Mouse (Mus musculus) midbrain, embryonic 15.5 days (tissue): ENCODE data around the gene Trappc6a. TPM values are rescaled to one million over a fixed set of nuclear protein-coding genes. Genes with fewer than 3 reads are reported as not detected.
A peak's percentile ranks its signal among the peaks of the same experiment; 100 is the strongest.

Source experiments
- ATAC-seq: fragments of 200-750 bp; cut with Nextera tagmentation; replicated peaks from 2 replicates; pipeline ENCODE4 v1.8.0; 2017; ENCODE audit warnings: moderate TSS enrichment
- H3K27ac ChIP-seq: fragments of 300-500 bp; sonication (generic); 2 replicates; pipeline ENCODE4 v1.5.1; 2015; ENCODE audit warnings: mild to moderate bottlenecking, inconsistent platforms
- H3K27me3 ChIP-seq: fragments of 300-500 bp; sonication (generic); replicated peaks from 2 replicates; pipeline ENCODE4 v1.6.1; 2015; ENCODE audit warnings: inconsistent platforms
- H3K36me3 ChIP-seq: fragments of 300-500 bp; sonication (generic); replicated peaks from 2 replicates; pipeline ENCODE4 v1.6.1; 2015; ENCODE audit warnings: inconsistent platforms
- H3K4me1 ChIP-seq: fragments of 300-500 bp; sonication (generic); 2 replicates; pipeline ENCODE4 v1.6.1; 2015; ENCODE audit warnings: inconsistent platforms
- H3K4me2 ChIP-seq: fragments of 300-500 bp; sonication (generic); 2 replicates; pipeline ENCODE4 v1.6.1; 2015; ENCODE audit warnings: inconsistent platforms, mild to moderate bottlenecking, moderate library complexity
- H3K4me3 ChIP-seq: fragments of 300-500 bp; sonication (generic); 2 replicates; pipeline ENCODE4 v1.5.1; 2015; ENCODE audit warnings: mild to moderate bottlenecking, inconsistent platforms
- H3K9ac ChIP-seq: fragments of 300-500 bp; sonication (generic); 2 replicates; pipeline ENCODE4 v1.6.1; 2015; ENCODE audit warnings: mild to moderate bottlenecking, inconsistent platforms
- H3K9me3 ChIP-seq: fragments of 300-500 bp; sonication (generic); 2 replicates; pipeline ENCODE4 v1.6.1; 2016; ENCODE audit warnings: inconsistent platforms
- WGBS: fragments of 180-500 bp; shearing (Covaris S2); methylation state at CpG from one replicate; pipeline ENCODE4 v1.1.7; 2015; ENCODE audit warnings: mixed read lengths; 5-methylcytosine and 5-hydroxymethylcytosine counted together
- polyA plus RNA-seq: library from polyadenylated mRNA; unstranded; fragments of >200 nt; fragmentation: Nextera tagmentation; extraction: Ambion mirVana; gene quantifications from 2 replicates; pipeline ENCODE4 v1.2.1, GENCODE M21; 2015

Gene Trappc6a
- polyA plus RNA-seq, 1 experiment from 2014 or later: 38.3 TPM

DNA sequence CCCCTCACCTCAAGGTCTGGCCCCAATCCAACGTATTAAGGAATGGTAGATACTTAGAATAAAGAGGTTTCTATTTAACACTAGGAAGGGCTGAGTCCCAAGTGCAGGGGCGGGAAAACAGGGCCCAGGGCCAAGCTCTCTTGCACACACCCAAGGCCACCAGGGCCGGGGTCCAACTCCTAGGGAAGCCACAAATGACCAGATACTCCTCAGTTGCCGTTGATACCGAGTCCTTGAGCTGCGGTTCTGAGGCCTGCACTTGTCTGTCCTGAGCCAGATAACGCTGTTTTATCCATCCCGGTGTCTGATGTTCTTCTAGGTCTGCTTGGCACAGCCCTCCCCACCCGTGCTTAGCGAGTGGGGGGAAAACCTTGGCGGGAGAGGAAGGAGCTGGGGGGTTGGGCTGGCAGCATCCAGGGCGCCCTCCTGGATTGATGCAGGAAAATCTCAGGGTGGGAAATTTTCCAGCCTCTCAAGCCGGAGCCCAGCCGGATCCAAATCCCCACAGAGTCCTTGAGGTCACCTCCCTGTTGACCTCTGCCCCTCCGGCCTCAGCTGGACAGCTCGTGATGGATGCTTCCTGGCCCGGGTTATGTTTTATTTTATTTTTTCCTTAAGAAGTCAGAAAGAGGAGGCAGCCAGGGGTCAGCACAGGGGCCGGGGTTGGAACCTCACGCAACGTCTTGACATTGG lies 12.5 kb upstream of the Trappc6a start:
- Histone ChIP-seq H3K27ac (no peak overlapping the region), H3K4me2 (no peak overlapping the region), H3K4me3 (no peak overlapping the region), H3K9me3 (no peaks in the 10 kb centered on the region), H3K4me1 (peaks cover 5% of the 10 kb centered on the region; the same call in 1 of the 2 replicates), H3K36me3 (no peaks in the 10 kb centered on the region), H3K27me3 (peaks cover 25% of the 10 kb centered on the region), H3K9ac (no peak overlapping the region)
- 80% methylated on average over 20 of the region's 20 CpGs for WGBS
- ATAC-seq: no peak

DNA sequence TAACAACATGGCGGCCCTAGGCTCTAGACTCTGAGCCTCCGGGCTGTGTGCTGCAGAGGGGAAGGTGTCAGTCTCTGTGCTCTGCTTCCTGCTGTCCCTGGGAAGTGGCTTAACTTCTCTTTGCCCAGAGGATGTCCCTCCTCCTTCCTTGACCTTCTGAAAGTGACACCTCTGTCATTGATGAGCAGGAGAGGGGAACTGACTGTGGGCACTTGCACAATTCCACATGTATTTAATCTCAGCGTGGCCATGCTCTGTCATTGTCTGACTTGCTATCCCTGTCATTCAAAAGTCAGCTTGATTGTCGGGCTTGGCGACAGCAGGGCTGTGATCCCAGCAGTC lies 12.0 kb upstream of the Trappc6a start:
- no peak for ATAC-seq
- Histone ChIP-seq H3K27me3 (peaks cover 20% of the 10 kb centered on the region), H3K4me1 (peaks cover 5% of the 10 kb centered on the region; the same call in 1 of the 2 replicates), H3K36me3 (no peaks in the 10 kb centered on the region), H3K4me2 (no peak overlapping the region), H3K9me3 (no peaks in the 10 kb centered on the region), H3K4me3 (no peak overlapping the region), H3K27ac (no peak overlapping the region), H3K9ac (no peak overlapping the region)
- 53% methylated on average over 5 of the region's 5 CpGs for WGBS

DNA sequence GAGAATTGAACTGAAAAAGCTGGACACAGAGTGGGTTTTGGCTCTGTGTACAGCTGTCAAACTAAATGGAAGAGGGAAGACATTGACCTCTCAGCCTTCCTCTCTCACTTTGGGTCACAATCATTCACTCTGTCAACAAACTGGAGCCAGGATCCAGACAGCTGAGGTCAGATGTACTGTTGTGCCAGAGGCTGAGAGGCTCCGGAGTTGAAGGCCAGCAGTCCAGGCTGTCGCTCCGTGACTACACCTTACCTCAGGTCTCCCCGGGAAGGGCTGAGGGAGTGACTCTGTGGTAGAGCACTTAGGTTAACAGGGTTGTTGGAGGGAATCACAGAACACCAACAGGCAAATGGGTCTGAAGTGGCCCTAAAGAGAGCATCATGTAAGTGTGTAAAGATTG lies 9.9 kb upstream of the Trappc6a start:
- H3K36me3 ChIP-seq: no peaks in the 10 kb centered on the region
- ATAC-seq: no peak
- no peaks in the 10 kb centered on the region for H3K9me3 ChIP-seq

DNA sequence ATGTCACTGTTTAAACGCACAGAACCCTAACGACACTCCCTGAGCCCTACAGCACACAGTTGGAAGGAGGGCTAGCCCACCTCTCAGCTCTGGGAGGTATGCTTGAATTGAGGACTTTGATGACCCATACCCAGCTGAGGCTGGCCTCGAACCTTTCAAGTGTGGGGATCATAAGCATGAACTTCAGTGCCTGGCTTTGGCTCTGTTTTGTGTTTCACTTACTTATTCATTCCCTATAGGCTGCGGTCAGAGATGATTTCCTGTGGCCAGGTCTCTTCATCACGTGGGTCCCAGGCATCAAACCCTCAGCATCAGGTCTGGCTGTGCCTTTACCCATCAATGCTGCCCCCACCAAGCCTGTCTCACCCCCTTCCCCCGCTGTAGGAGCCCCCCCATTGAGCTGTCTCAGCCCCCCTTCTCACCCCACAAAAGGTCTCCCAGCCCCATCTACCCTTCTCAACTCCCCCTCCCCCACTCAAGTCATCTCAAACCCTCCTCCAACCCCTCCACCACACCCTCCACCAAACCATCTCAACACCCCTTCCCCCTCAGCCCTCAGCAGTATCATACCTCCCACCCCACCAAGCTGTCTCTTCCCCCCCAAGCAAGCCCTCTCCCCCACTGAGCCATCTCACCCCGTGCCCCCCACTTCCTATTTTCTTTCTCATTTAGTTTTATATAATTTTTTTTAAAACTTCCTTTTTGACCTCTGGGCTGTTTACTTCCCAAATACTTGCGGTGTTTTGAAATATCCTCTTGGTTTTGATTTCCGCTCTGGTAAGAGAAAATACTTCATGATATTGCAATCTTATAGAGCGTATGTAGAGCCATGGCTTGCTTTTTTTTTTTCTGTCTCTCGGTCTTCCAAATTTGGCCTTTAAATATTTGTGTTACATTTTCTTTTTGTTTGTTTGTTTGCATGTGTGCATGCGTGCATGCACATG lies 7.5 kb upstream of the Trappc6a start:
- no peak for ATAC-seq
- Histone ChIP-seq H3K36me3 (no peaks in the 10 kb centered on the region), H3K9me3 (no peaks in the 10 kb centered on the region), H3K27me3 (no peaks in the 10 kb centered on the region), H3K4me3 (no peak overlapping the region), H3K27ac (no peak overlapping the region), H3K4me1 (no peaks in the 10 kb centered on the region), H3K4me2 (no peak overlapping the region), H3K9ac (no peak overlapping the region)
- WGBS: 78% methylated on average over 12 of the region's 12 CpGs

More for the DNA sequence above, 9.9 kb upstream of the Trappc6a start:
- Histone ChIP-seq H3K4me3 (no peak overlapping the region), H3K27me3 (0 out of 2 replicates have a peak, but pooled peaks cover 6% of the 10 kb centered on the region), H3K4me1 (no peaks in the 10 kb centered on the region), H3K9ac (no peak overlapping the region), H3K4me2 (no peak overlapping the region), H3K27ac (no peak overlapping the region)
- WGBS: 90% methylated on average over 4 of the region's 4 CpGs

DNA sequence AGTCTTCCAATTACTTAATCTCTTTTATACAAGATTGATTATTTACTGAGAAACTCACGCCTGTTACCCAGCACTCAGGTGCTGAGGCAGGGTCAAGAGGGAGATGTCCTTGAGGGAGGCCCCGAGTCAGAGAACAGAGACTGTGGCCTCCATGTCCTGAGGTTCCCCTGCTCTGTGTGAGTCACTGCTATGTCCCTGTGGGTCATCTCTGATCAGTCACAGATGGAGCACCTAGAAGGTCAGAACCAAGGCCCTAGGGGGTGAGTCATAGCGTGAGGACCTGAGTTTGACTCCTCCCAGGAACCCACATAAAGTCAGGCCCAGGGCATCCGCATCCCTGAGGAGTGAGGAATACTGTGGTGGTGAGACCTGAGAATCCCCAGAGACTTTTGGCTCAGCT lies 6.5 kb upstream of the Trappc6a start:
- H3K9me3 ChIP-seq: no peaks in the 10 kb centered on the region
- no peaks in the 10 kb centered on the region for H3K36me3 ChIP-seq
- H3K27me3 ChIP-seq: no peaks in the 10 kb centered on the region
- no peak overlapping the region for H3K27ac ChIP-seq
- H3K4me1 ChIP-seq: peaks cover 7% of the 10 kb centered on the region; the same call in 1 of the 2 replicates
- H3K9ac ChIP-seq: no peak overlapping the region
- WGBS: 79% methylated on average over 4 of the region's 4 CpGs
- H3K4me2 ChIP-seq: no peak overlapping the region
- no peak for ATAC-seq
- H3K4me3 ChIP-seq: no peak overlapping the region

DNA sequence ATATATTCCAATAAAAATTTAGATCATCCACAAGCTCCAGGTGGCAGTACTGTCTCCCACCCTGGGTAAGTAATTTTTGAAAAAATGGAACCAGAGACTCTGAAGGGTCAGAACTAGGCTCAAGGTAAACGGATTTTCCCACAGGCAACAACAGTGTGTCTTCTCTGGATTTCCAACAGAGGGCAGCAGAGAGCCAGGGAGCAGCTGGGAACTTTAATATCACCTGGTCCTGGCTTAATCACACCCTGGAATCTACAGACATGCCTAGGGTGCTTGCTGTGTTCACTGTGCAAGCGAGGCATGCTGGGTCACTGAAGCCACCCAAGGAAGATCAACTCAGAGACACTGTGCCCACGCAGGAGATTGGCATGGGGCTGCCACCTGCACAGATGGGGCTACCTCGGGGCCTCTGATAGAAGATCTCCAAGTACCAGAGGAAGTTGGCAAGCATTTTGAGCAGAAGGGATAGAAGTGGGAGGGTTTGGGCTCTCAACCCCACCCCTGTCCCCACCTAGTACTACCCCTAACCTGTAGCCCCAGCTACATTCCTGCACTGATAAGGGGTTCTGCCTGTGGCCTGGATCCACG lies 4.6 kb upstream of the Trappc6a start:
- no peak overlapping the region for H3K27ac ChIP-seq
- H3K9ac ChIP-seq: no peak overlapping the region
- no peaks in the 10 kb centered on the region for H3K36me3 ChIP-seq
- H3K4me1 ChIP-seq: peaks cover 16% of the 10 kb centered on the region
- no peak overlapping the region for H3K4me3 ChIP-seq
- no peaks in the 10 kb centered on the region for H3K9me3 ChIP-seq
- no peak overlapping the region for H3K4me2 ChIP-seq
- 41% methylated on average over 5 of the region's 5 CpGs for WGBS
- no peaks in the 10 kb centered on the region for H3K27me3 ChIP-seq
- no peak for ATAC-seq

DNA sequence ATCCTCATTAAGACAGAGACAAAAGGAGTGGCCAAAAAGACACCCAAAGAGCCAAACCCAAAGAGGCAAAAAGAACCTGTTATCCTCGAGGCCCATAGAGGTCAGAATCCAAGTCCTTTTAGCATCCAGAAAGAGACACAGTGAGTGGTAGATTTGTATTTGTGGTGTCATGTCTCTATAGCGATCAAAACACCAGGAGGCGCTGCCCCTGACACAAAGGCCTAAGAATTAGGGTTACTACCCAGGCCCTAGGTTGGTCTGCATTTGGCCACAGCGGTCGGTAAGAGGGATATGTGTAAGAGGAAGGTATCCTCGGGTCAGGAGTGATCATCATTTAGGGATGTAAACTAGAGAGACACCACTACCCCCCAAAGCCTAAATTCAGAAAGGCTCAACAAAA lies 1.9 kb upstream of the Trappc6a start:
- 19% methylated on average over 6 of the region's 6 CpGs for WGBS
- no peaks in the 10 kb centered on the region for H3K36me3 ChIP-seq
- ATAC-seq: no peak
- H3K9ac ChIP-seq: no peak overlapping the region
- H3K4me1 ChIP-seq: peaks cover 25% of the 10 kb centered on the region
- no peaks in the 10 kb centered on the region for H3K9me3 ChIP-seq
- H3K4me3 ChIP-seq: peak overlapping the region; percentile 77
- H3K4me2 ChIP-seq: peak overlapping the region; percentile 74
- H3K27ac ChIP-seq: no peak overlapping the region
- H3K27me3 ChIP-seq: no peaks in the 10 kb centered on the region

DNA sequence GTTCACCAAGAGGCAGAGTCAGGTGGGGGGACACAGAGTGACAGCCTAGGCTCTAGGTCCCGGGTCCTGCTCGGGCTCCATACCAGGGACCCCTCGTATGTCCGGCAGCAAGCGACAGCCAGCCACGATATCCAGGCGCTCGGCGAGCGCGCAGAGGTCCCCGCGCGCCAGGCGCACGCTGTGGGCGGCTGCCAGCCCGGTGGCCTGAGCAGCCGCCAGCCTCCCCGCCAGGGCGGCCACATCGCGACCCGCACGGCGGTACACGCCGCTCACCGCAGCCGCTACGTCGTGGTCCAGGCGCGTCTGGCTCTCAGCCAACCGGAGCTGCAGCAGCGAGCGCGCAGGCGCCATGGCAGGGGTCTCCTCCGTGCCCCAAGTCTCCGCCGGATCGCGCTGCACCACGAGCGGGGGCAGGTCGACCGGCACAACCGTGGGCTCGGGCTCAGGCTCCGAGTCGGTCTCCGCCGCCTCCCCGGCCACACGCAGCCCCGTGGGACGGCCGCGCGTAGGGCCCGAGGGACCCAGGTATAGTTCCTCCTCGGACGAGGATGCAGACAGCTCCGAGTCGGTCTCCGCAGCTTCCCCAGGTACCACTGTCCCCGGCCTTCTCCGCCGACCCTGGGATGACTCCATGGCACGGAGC lies 1.1 kb upstream of the Trappc6a start:
- H3K36me3 ChIP-seq: no peaks in the 10 kb centered on the region
- under 1% methylated on average over 71 of the region's 71 CpGs for WGBS
- peak overlapping the region; percentile 77 for H3K4me3 ChIP-seq
- H3K9ac ChIP-seq: peak overlapping the region; percentile 51
- peaks cover 25% of the 10 kb centered on the region for H3K4me1 ChIP-seq
- H3K27me3 ChIP-seq: no peaks in the 10 kb centered on the region
- peak overlapping the region; percentile 80 for H3K27ac ChIP-seq
- no peaks in the 10 kb centered on the region for H3K9me3 ChIP-seq
- peak overlapping the region; percentile 74 for H3K4me2 ChIP-seq
- peak; percentile 31 for ATAC-seq

DNA sequence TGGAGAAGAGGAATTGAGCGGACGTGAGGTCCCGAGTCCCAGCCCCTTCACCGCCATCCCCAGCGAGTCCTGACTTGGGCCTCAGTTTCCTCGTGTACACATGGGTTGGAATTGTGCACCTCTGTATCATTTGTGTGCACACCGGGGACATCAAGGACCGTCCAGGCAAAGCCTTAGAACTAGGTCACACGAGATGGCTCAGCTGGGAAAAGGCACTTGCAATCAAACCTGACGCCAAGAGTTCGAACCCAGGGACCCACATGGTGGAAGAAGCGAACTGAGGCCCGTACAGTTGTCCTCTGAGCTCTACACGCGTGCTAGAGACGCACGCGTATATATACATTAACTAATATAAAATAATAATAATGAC lies 598 bp upstream of the Trappc6a start:
- H3K4me1 ChIP-seq: peaks cover 25% of the 10 kb centered on the region
- 4% methylated on average over 18 of the region's 18 CpGs for WGBS
- H3K36me3 ChIP-seq: no peaks in the 10 kb centered on the region

DNA sequence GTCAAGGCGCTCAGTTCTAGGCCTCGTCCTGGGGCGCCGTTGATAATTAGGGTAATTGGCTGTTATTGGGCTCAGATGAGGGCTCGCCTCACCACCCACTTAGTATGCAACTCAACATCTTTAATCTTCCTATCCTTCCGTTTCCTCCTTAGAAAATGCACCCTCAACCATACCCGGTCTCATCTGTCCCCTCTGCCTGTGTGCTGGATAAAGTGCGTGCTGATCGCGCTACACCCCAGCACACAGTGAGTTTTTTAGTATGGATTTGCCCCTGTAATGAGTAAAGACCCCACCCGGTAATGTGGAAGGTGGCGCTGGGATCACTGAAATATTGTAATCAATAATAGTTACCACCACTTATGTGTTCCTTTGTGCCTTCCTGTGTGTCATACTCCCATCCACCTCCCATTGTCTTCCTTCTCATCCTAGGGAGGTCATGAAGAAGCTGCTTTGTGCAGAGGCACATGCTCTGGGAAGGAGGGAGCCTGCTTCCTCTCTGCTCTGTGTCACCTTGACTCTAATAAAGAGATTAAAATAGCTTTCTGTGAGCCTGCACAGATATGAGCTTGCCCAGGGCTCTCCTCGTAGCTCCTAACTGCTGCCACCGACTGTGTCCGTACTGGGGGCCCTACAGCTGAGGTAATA lies 851 bp downstream of the Trappc6a start:
- peak overlapping the region; percentile 80 for H3K27ac ChIP-seq

More for the DNA sequence above, 598 bp upstream of the Trappc6a start:
- Histone ChIP-seq H3K9me3 (no peaks in the 10 kb centered on the region), H3K27me3 (no peaks in the 10 kb centered on the region), H3K27ac (peak overlapping the region; percentile 80), H3K9ac (peak overlapping the region; percentile 51), H3K4me2 (peak overlapping the region; percentile 74), H3K4me3 (peak overlapping the region; percentile 77)
- no peak for ATAC-seq

DNA sequence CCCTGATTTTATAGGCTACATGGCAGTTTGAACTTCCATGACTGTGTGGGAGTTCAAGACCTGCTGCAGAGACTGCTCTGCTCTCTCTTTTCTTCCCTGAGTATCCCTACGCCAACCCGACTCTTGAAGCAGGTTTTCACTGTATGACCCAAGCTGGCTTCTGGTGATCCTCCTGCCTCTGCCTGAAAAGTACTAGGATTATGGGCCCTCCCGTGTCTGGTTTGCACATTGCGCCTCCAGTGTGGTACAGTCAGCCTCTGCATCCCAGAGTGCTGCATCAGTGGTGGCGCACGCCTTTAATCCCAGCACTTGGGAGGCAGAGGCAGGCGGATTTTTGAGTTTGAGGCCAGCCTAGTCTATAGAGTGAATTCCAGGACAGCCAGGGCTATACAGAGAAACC lies 1.6 kb downstream of the Trappc6a start:
- WGBS: 94% methylated on average over 7 of the region's 7 CpGs
- no peaks in the 10 kb centered on the region for H3K36me3 ChIP-seq
- peak overlapping the region; percentile 74 for H3K4me2 ChIP-seq
- peaks cover 25% of the 10 kb centered on the region for H3K4me1 ChIP-seq
- no peaks in the 10 kb centered on the region for H3K27me3 ChIP-seq
- H3K9me3 ChIP-seq: no peaks in the 10 kb centered on the region
- ATAC-seq: no peak
- no peak overlapping the region for H3K9ac ChIP-seq
- peak overlapping the region; percentile 77; the same call in 1 of the 2 replicates for H3K4me3 ChIP-seq
- H3K27ac ChIP-seq: no peak overlapping the region

More for the DNA sequence above, 851 bp downstream of the Trappc6a start:
- H3K36me3 ChIP-seq: no peaks in the 10 kb centered on the region
- 6% methylated on average over 15 of the region's 15 CpGs for WGBS
- H3K27me3 ChIP-seq: no peaks in the 10 kb centered on the region
- ATAC-seq: peak; percentile 48
- H3K4me3 ChIP-seq: peak overlapping the region; percentile 77
- peaks cover 25% of the 10 kb centered on the region for H3K4me1 ChIP-seq
- H3K9ac ChIP-seq: peak overlapping the region; percentile 69
- H3K9me3 ChIP-seq: no peaks in the 10 kb centered on the region
- H3K4me2 ChIP-seq: peak overlapping the region; percentile 74
